Mouse (Mus musculus) CH12.LX (cell line): ENCODE data around the gene Rnf151. TPM values are rescaled to one million over a fixed set of nuclear protein-coding genes. Genes with fewer than 3 reads are reported as not detected.

Experiments
- DNase-seq: peaks from one replicate; pipeline ENCODE4 v3.0.0-alpha.2; 2013; ENCODE audit errors: extremely low read depth
- H3K27ac ChIP-seq: 2 replicates; pipeline ENCODE4 v1.5.1; 2012; ENCODE audit warnings: low read depth, mild to moderate bottlenecking, control low read depth, moderate library complexity; ENCODE audit not compliant: insufficient read depth
- H3K27me3 ChIP-seq: replicated peaks from 2 replicates; pipeline ENCODE3; 2012; ENCODE audit warnings: inconsistent platforms
- H3K36me3 ChIP-seq, 2 experiments: replicated peaks in 1 of 2; 2 replicates each; pipeline versions ENCODE3 to v1.6.1; 2012; ENCODE audit warnings: inconsistent platforms in 1 of 2, low read length in 1 of 2, mild to moderate bottlenecking in 1 of 2, mixed read lengths in 1 of 2, moderate library complexity in 1 of 2; ENCODE audit not compliant: control insufficient read depth in 1 of 2, insufficient read depth in 1 of 2
- H3K4me1 ChIP-seq, 2 experiments: 2 replicates each; pipeline ENCODE4 v1.6.1; 2012; ENCODE audit warnings: inconsistent platforms in 1 of 2, moderate library complexity in 1 of 2; ENCODE audit not compliant: insufficient read depth in 2 of 2, control insufficient read depth in 1 of 2
- H3K4me2 ChIP-seq: 2 replicates; pipeline ENCODE4 v1.6.1; 2012; ENCODE audit warnings: low read depth, mild to moderate bottlenecking, control low read depth; ENCODE audit not compliant: poor library complexity, insufficient read depth, severe bottlenecking
- H3K4me3 ChIP-seq, 3 experiments: fragments of 150-350 bp in 1 of 3; sonication (generic) in 1 of 3; replicated peaks in 1 of 3; 2 replicates each; pipeline versions ENCODE3 to v1.5.1; 2011 to 2012; ENCODE audit warnings: low read depth in 2 of 3, low read length in 2 of 3, mild to moderate bottlenecking in 2 of 3, moderate library complexity in 2 of 3, control low read depth in 1 of 3, improper control_type of control experiment in 1 of 3, inconsistent platforms in 1 of 3, mixed read lengths in 1 of 3; ENCODE audit not compliant: poor library complexity in 1 of 3
- H3K79me2 ChIP-seq: replicated peaks from 2 replicates; pipeline ENCODE4 v1.6.1; 2012; ENCODE audit warnings: mild to moderate bottlenecking, moderate library complexity; ENCODE audit not compliant: control insufficient read depth, poor library complexity, insufficient read depth, severe bottlenecking; ENCODE audit errors: extremely low read depth
- H3K9ac ChIP-seq: 2 replicates; pipeline ENCODE4 v1.6.1; 2012; ENCODE audit warnings: low read depth, mild to moderate bottlenecking, control low read depth, moderate library complexity; ENCODE audit not compliant: insufficient read depth
- H3K9me3 ChIP-seq: replicated peaks from 2 replicates; pipeline ENCODE3; 2012; ENCODE audit warnings: low read length, inconsistent platforms, mixed read lengths
- BHLHE40 ChIP-seq: IDR thresholded peaks from 2 replicates; pipeline ENCODE4 v1.6.1; 2011; ENCODE audit warnings: mild to moderate bottlenecking, low read depth, low read length, improper control_type of control experiment
- CHD2 ChIP-seq: IDR thresholded peaks from 2 replicates; pipeline ENCODE4 v1.6.1; 2011; ENCODE audit warnings: low read length, improper control_type of control experiment
- CTCF ChIP-seq, 2 experiments: IDR thresholded peaks in 1 of 2; conservative IDR thresholded peaks in 1 of 2; 2 replicates each; pipeline ENCODE4 v1.5.1; 2011 to 2012; ENCODE audit warnings: low read depth in 2 of 2, low read length in 2 of 2, improper control_type of control experiment in 1 of 2, inconsistent platforms in 1 of 2, mild to moderate bottlenecking in 1 of 2, moderate library complexity in 1 of 2
- E2F4 ChIP-seq: IDR thresholded peaks from 2 replicates; pipeline ENCODE4 v1.6.1; 2011; ENCODE audit warnings: low read depth, low read length, improper control_type of control experiment; ENCODE audit not compliant: insufficient replicate concordance
- ELF1 ChIP-seq: IDR thresholded peaks from 2 replicates; pipeline ENCODE4 v1.6.1; 2014; ENCODE audit warnings: low read depth, mild to moderate bottlenecking, inconsistent platforms, low read length, improper control_type of control experiment
- EP300 ChIP-seq: IDR thresholded peaks from 2 replicates; pipeline ENCODE4 v1.6.1; 2011; ENCODE audit warnings: low read length, improper control_type of control experiment
- GABPA ChIP-seq: IDR thresholded peaks from 2 replicates; pipeline ENCODE4 v1.6.1; 2012; ENCODE audit warnings: low read depth, low read length, improper control_type of control experiment, inconsistent platforms; ENCODE audit not compliant: insufficient replicate concordance
- HCFC1 ChIP-seq: IDR thresholded peaks from 2 replicates; pipeline ENCODE4 v1.6.1; 2012; ENCODE audit warnings: low read depth, mild to moderate bottlenecking, inconsistent platforms, low read length, improper control_type of control experiment
- IRF4 ChIP-seq: IDR thresholded peaks from 2 replicates; pipeline ENCODE4 v1.6.1; 2014; ENCODE audit warnings: low read depth, mild to moderate bottlenecking, inconsistent platforms, low read length, improper control_type of control experiment
- JUN ChIP-seq: IDR thresholded peaks from 2 replicates; pipeline ENCODE4 v1.6.1; 2011; ENCODE audit warnings: low read depth, mild to moderate bottlenecking, low read length, improper control_type of control experiment, moderate library complexity; ENCODE audit not compliant: insufficient read depth
- JUND ChIP-seq: conservative IDR thresholded peaks from 2 replicates; pipeline ENCODE4 v1.6.1; 2011; ENCODE audit warnings: low read depth, low read length, improper control_type of control experiment
- MAZ ChIP-seq: IDR thresholded peaks from 2 replicates; pipeline ENCODE4 v1.6.1; 2012; ENCODE audit warnings: low read depth, mild to moderate bottlenecking, inconsistent platforms, low read length, improper control_type of control experiment, moderate library complexity
- MXI1 ChIP-seq: IDR thresholded peaks from 2 replicates; pipeline ENCODE4 v1.6.1; 2011; ENCODE audit warnings: mild to moderate bottlenecking, low read depth, low read length, improper control_type of control experiment
- NELFE ChIP-seq: IDR thresholded peaks from 2 replicates; pipeline ENCODE4 v1.6.1; 2011; ENCODE audit warnings: low read depth, low read length, improper control_type of control experiment
- NRF1 ChIP-seq: IDR thresholded peaks from 2 replicates; pipeline ENCODE4 v1.6.1; 2014; ENCODE audit warnings: low read depth, mild to moderate bottlenecking, inconsistent platforms, low read length, improper control_type of control experiment, moderate library complexity
- PAX5 ChIP-seq: IDR thresholded peaks from 2 replicates; pipeline ENCODE4 v1.6.1; 2012; ENCODE audit warnings: low read length, inconsistent platforms, mixed read lengths
- POLR2A ChIP-seq: IDR thresholded peaks from 2 replicates; pipeline ENCODE4 v1.6.1; 2011; ENCODE audit warnings: low read depth, mild to moderate bottlenecking, improper control_type of control experiment, low read length
- POLR2AphosphoS2 ChIP-seq: IDR thresholded peaks from 2 replicates; pipeline ENCODE4 v1.6.1; 2011; ENCODE audit warnings: low read depth, low read length, improper control_type of control experiment
- RAD21 ChIP-seq: IDR thresholded peaks from 2 replicates; pipeline ENCODE4 v1.6.1; 2011; ENCODE audit warnings: low read depth, mild to moderate bottlenecking, low read length, improper control_type of control experiment, moderate library complexity
- RCOR1 ChIP-seq: conservative IDR thresholded peaks from 2 replicates; pipeline ENCODE4 v1.6.1; 2012; ENCODE audit warnings: low read depth, mild to moderate bottlenecking, inconsistent platforms, low read length, improper control_type of control experiment
- SIN3A ChIP-seq: IDR thresholded peaks from 2 replicates; pipeline ENCODE4 v1.6.1; 2012; ENCODE audit warnings: low read length, improper control_type of control experiment, inconsistent platforms
- SMC3 ChIP-seq: IDR thresholded peaks from 2 replicates; pipeline ENCODE4 v1.6.1; 2011; ENCODE audit warnings: low read depth, low read length, improper control_type of control experiment
- TBP ChIP-seq: conservative IDR thresholded peaks from 2 replicates; pipeline ENCODE4 v1.6.1; 2011; ENCODE audit warnings: low read depth, low read length, improper control_type of control experiment
- TCF12 ChIP-seq: IDR thresholded peaks from 2 replicates; pipeline ENCODE4 v1.6.1; 2014; ENCODE audit warnings: low read depth, mild to moderate bottlenecking, inconsistent platforms, low read length, improper control_type of control experiment
- UBTF ChIP-seq: IDR thresholded peaks from 2 replicates; pipeline ENCODE4 v1.6.1; 2012; ENCODE audit warnings: low read depth, mild to moderate bottlenecking, inconsistent platforms, low read length, improper control_type of control experiment, moderate library complexity
- USF1 ChIP-seq: IDR thresholded peaks from 2 replicates; pipeline ENCODE4 v1.6.1; 2014; ENCODE audit warnings: low read depth, mild to moderate bottlenecking, inconsistent platforms, low read length, improper control_type of control experiment
- USF2 ChIP-seq: conservative IDR thresholded peaks from 2 replicates; pipeline ENCODE4 v1.6.1; 2011; ENCODE audit warnings: low read depth, low read length, improper control_type of control experiment
- ZC3H11A ChIP-seq: IDR thresholded peaks from 2 replicates; pipeline ENCODE4 v1.6.1; 2012; ENCODE audit warnings: low read depth, mild to moderate bottlenecking, inconsistent platforms, low read length, improper control_type of control experiment
- ZKSCAN1 ChIP-seq: IDR thresholded peaks from 2 replicates; pipeline ENCODE4 v1.6.1; 2012; ENCODE audit warnings: low read depth, inconsistent platforms, low read length, improper control_type of control experiment, borderline replicate concordance
- ZMIZ1 ChIP-seq: IDR thresholded peaks from 2 replicates; pipeline ENCODE4 v1.6.1; 2012; ENCODE audit warnings: low read depth, mild to moderate bottlenecking, inconsistent platforms, low read length, improper control_type of control experiment
- ZNF384 ChIP-seq: IDR thresholded peaks from 2 replicates; pipeline ENCODE4 v1.6.1; 2012; ENCODE audit warnings: low read depth, low read length, improper control_type of control experiment, inconsistent platforms
- dilution Hi-C: fragments of 300-500 bp; cut with MboI; formaldehyde crosslinking; loops from 2 replicates; pipeline ENCODE4 v1.14.3; 2020; ENCODE audit warnings: low sequenced_read_pairs; ENCODE audit not compliant: extremely low pct_unique_long_range_greater_than_20kb, extremely low pct_ligation_motif_present
- in situ Hi-C: fragments of 300-500 bp; cut with MboI; formaldehyde crosslinking; loops from 3 replicates; pipeline ENCODE4 v1.14.3; 2019; ENCODE audit warnings: low sequenced_read_pairs, low pct_ligation_motif_present, low pct_unique_long_range_greater_than_20kb, mixed read lengths
- polyA plus RNA-seq: library from polyadenylated mRNA; unstranded; fragments of >175 nt; gene quantifications from 2 replicates; pipeline ENCODE4 v1.2.1, GENCODE M21; 2012; ENCODE audit warnings: low read depth; ENCODE audit not compliant: insufficient read length
- total RNA-seq, 2 experiments: library from RNA; depleted of rRNA; stranded (reverse); fragments of 300-350 nt in 1 of 2; fragments of >200 nt in 1 of 2; gene quantifications; 2 replicates each; pipeline ENCODE4 v1.2.3; 2012 to 2014

Rnf151 gene
- total and polyA plus RNA-seq, 3 experiments: 0.34 to 0.59 TPM; not detected in 1

GRCm38 (mm10) chr17:24725637-24726390, 8.0 kb upstream of the Rnf151 start:
- Histone ChIP-seq H3K36me3 (peaks cover 16% of the 10 kb centered on the region in 2 experiments), H3K4me3 (no peak overlapping the region), H3K27me3 (no peaks in the 10 kb centered on the region), H3K9me3 (no peaks in the 10 kb centered on the region), H3K79me2 (peaks cover 26% of the 10 kb centered on the region), H3K4me2 (no peak overlapping the region), H3K4me1 (peaks cover 5 to 26% of the 10 kb centered on the region in 2 experiments; a peak in 3 of 4 replicates), H3K9ac (no peak overlapping the region), H3K27ac (no peak overlapping the region)
- peak; percentile 11 for TF ChIP-seq RAD21
- TF ChIP-seq TBP: peak; percentile 89
- TF ChIP-seq CTCF (conservative IDR thresholded peaks at IDR 0.05 in 1 of 2, IDR thresholded peaks at IDR 0.05 in 1 of 2; ENCODE audit: low read depth in 2 of 2, low read length in 2 of 2): peak in 1 of 2 experiments; percentile 57; a peak in 2 of 4 replicates
- no peak for TF ChIP-seq SIN3A
- TF ChIP-seq PAX5: no peak
- no peak for TF ChIP-seq ZC3H11A
- no peak for TF ChIP-seq ELF1
- TF ChIP-seq MAZ: no peak
- TF ChIP-seq IRF4: no peak
- DNase-seq: no peak
- in situ Hi-C loops: no loop called here
- dilution Hi-C loops: no loop called here

- in situ Hi-C loops: no loop called here
- H3K79me2 ChIP-seq: peaks cover 39% of the 10 kb centered on the region
- H3K27ac ChIP-seq: peak within 1 kb of the TSS; percentile 56
- H3K9ac ChIP-seq: peak within 1 kb of the TSS; percentile 90
- H3K4me3 ChIP-seq: peak within 1 kb of the TSS; percentile 66 to 89 (median 89)
- peaks cover 20 to 21% of the 10 kb centered on the region in 2 experiments for H3K36me3 ChIP-seq
- peak; percentile 95 for DNase-seq
- no peaks in the 10 kb centered on the region for H3K27me3 ChIP-seq
- dilution Hi-C loops: no loop called here
- peak within 1 kb of the TSS; percentile 98 for H3K4me2 ChIP-seq
- H3K4me1 ChIP-seq: peaks cover 5 to 15% of the 10 kb centered on the region in 2 experiments; a peak in 3 of 4 replicates
- H3K9me3 ChIP-seq: no peaks in the 10 kb centered on the region
- TF ChIP-seq TCF12: peak; percentile 85
- TF ChIP-seq ELF1: peak; percentile 76
- TF ChIP-seq MXI1: peak; percentile 62
- no peak for TF ChIP-seq USF2
- peak; percentile 99 for TF ChIP-seq NRF1
- no peak for TF ChIP-seq E2F4
- TF ChIP-seq JUND: no peak
- TF ChIP-seq BHLHE40: 0 out of 2 replicates have a peak, but pooled peaks have one; percentile 27
- TF ChIP-seq SMC3: peak; percentile 40
- peak; percentile 91 for TF ChIP-seq NELFE
- peak; percentile 90 for TF ChIP-seq POLR2A
- TF ChIP-seq TBP: peak; percentile 73
- no peak for TF ChIP-seq GABPA
- TF ChIP-seq EP300: no peak
- TF ChIP-seq PAX5: no peak
- TF ChIP-seq POLR2AphosphoS2: no peak; the same call in 1 of the 2 replicates
- TF ChIP-seq HCFC1: peak; percentile 85
- TF ChIP-seq ZMIZ1: peak; percentile 73; the same call in 1 of the 2 replicates
- peak; percentile 90 to 92 for TF ChIP-seq CTCF (conservative IDR thresholded peaks at IDR 0.05 in 1 of 2, IDR thresholded peaks at IDR 0.05 in 1 of 2; ENCODE audit: low read depth in 2 of 2, low read length in 2 of 2)
- TF ChIP-seq IRF4: peak; percentile 41
- no peak for TF ChIP-seq RCOR1
- no peak for TF ChIP-seq ZNF384
- TF ChIP-seq USF1: no peak
- TF ChIP-seq CHD2: no peak
- TF ChIP-seq ZKSCAN1: no peak
- no peak; the same call in 1 of the 2 replicates for TF ChIP-seq UBTF
- no peak for TF ChIP-seq ZC3H11A
- TF ChIP-seq JUN: no peak
- TF ChIP-seq RAD21: no peak
Measured at GRCm38 (mm10) chr17:24724184-24724583, 6.3 kb upstream of the Rnf151 start, which contains the start of gene Ndufb10. Ndufb10 (minus strand) TSS chr17:24724478.
